Mouse (Mus musculus) heart, adult 9 months (tissue): ENCODE measurements around the gene Slc26a5.

Source experiments
- DNase-seq, 2 experiments: peaks; one replicate each; pipeline ENCODE4 v3.0.0; 2022; ENCODE audit warnings: low spot score in 2 of 2

The Slc26a5 gene

DNA sequence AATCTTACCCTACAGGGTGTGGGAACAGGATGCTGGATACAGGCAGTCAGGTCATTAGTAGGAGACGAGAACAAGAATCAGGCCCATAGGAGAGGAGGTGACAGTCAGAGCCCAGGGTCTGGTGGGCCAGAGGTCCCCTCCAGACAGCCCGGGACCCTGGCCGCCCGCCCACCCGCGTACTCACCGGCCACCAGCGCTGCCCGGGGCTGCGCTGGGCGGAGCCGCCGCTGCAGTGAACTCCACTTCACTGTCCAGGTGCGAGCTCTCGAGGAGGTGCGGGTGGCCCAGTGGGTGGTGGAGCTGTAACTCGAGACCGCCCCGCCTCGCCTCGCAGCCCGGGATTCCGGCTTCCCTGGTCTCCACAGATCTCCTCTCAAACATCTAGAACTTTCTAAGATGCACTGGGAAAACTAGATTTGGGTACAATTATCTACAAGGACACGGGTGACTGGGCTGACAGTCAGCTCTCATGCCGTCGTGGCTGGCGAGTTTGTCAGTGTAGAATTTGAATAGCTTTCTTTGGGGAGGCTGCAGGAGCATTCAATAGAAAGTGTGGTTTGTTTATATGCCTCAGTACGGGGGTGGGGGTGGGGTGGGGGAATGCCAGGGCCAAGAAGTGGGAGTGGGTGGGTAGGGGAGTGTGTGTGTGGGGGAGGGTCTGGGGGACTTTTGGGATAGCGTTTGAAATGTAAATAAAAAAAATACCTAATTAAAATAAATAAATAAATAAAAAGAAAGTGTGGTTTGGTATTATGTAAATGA, at the start of gene Slc26a5:
Slc26a5 (minus strand) TSS at position 259 of the 762 bp plus-strand sequence.
- DNase-seq: no peak

DNA sequence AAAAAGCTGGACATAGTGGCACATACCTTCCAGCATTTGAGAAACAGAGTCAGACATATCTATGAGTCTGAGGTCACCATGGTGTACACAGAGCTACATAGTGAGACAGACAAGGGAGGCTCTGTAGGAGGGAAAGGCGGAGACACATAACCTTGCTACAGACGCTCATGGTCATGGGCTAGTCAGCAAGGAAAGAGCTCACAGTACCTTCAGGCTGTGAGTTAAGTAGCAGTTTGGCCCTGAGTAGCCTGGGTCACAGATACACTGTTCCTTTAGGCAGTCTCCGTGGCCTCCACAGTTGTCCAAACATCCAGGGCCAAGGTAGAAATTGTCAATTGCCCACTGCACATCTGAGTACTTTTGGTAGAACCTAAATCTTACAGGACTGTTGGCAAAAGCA, 49.4 kb upstream of the Slc26a5 start:
- no peak for DNase-seq

GRCm38 (mm10) chr5:21912835-21913530, 47.6 kb upstream of the Slc26a5 start:
- no peak for DNase-seq

GRCm38 (mm10) chr5:21910726-21911125, 45.3 kb upstream of the Slc26a5 start:
- no peak for DNase-seq

GRCm38 (mm10) chr5:21909713-21910112, 44.3 kb upstream of the Slc26a5 start:
- no peak for DNase-seq

DNA sequence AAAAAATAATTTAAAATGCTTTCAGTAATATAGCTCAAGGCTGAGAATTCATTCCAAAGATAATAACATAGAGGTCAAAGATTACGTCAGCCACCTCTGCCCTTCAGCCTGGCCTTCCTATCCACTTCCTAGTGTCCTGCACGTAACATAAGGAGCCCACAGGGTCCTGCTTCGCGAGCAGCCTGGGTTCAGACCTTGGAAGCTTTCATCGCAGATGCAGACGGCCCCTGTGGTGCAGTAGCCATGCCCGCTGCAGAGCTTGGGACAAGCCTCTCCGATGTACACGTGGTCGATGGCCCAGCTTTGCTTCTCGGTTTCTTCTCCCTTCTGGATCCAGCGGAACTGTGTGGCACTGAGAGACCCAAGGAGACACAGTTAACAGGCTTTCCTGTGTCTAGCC, 36.0 kb upstream of the Slc26a5 start:
- DNase-seq: no peak

DNA sequence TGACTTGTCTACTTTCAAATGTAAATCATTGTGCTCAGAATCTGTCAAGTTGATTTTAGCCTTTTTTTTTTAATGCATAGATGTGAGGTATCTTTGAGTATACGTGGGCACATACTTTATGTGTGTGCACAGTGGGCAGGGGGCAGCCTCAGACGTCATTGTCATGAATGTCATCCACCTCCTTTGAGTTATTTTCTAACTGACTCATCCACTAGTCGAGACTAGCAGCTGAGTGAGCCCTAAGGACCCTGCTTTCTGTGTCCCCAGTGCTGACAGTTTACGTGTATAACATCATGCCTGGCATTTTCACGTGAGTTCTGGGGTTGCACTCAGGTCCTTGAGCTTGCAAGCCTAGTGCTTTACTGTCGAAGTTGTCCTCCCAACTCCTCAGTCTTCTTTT, 35.5 kb upstream of the Slc26a5 start:
- no peak for DNase-seq

GRCm38 (mm10) chr5:21898875-21899274, 33.5 kb upstream of the Slc26a5 start:
- no peak for DNase-seq

- DNase-seq: no peak
Observed at GRCm38 (mm10) chr5:21896586-21896985, 31.2 kb upstream of the Slc26a5 start.

- DNase-seq: no peak
Observed at GRCm38 (mm10) chr5:21894168-21894567, 28.8 kb upstream of the Slc26a5 start.

GRCm38 (mm10) chr5:21866750-21867149, 1.3 kb upstream of the Slc26a5 start:
- no peak for DNase-seq

DNA sequence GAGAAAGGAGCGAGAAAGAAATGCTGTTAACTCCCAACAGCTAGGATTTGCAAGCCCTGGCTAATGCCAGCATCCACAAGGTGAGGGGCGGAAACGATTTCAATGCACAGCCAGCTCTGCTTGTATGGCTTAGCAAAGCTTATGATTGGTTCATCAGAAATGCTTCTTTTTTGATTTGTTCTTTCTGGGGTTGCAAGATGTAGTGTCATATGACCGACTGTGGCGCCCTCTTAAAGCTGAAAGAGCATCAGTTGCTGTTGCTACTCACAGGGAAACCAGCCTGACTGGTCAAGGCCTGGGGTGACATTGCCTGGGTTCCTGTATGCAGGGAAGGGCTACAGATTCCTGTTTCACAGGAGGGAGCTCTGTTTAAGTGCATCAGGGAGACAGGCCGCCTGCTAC, 908 bp upstream of the Slc26a5 start:
- DNase-seq: no peak

DNA sequence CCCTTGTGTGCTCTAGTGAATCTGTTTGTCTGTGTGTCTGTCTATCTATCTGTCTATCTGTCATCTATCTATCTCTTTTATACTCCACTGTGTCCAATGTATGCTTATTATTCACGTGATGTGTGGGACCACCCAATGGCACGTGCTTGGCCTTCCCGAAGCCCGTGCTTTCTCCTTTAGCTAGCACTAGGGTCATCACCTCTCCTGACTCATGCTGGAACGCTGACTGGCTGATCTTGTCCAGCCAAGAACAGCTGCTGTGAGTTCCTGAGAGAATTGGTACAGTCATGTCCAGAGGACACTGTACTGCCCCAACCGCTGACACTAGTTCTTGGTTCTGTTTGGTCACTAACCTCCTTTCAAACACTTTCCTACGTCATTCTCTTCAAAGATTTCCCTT, 6.8 kb downstream of the Slc26a5 start:
- no peak for DNase-seq

- no peak for DNase-seq
Observed at GRCm38 (mm10) chr5:21851679-21852340, 13.6 kb downstream of the Slc26a5 start.

GRCm38 (mm10) chr5:21847438-21847837, 18.0 kb downstream of the Slc26a5 start:
- DNase-seq: no peak

- DNase-seq: no peak
Observed at GRCm38 (mm10) chr5:21846616-21847290, 18.7 kb downstream of the Slc26a5 start.

- no peak for DNase-seq
Observed at GRCm38 (mm10) chr5:21844676-21845075, 20.7 kb downstream of the Slc26a5 start.

- no peak for DNase-seq
Observed at GRCm38 (mm10) chr5:21831761-21832160, 33.6 kb downstream of the Slc26a5 start.

GRCm38 (mm10) chr5:21828855-21829254, 36.5 kb downstream of the Slc26a5 start:
- DNase-seq: no peak

GRCm38 (mm10) chr5:21827643-21828042, 37.8 kb downstream of the Slc26a5 start:
- no peak for DNase-seq

GRCm38 (mm10) chr5:21826370-21826769, 39.0 kb downstream of the Slc26a5 start:
- DNase-seq: no peak

- DNase-seq: no peak
Observed at GRCm38 (mm10) chr5:21813994-21814393, 51.4 kb downstream of the Slc26a5 start.
